Mouse (Mus musculus): Measurements from ENCODE around the gene Cenps.

GRCm38 (mm10) chr4:149172083-149172482 is 34.7 kb upstream of the Cenps start:
- TF ChIP-seq EP300 (IDR thresholded peaks at IDR 0.05) (no peak), CTCF (IDR thresholded peaks at IDR 0.05) (no peak)

Measured in lung, postnatal 0 days (tissue).